Mouse (Mus musculus) left cerebral cortex, adult 8-10 months (tissue): ENCODE results near the gene Il15ra. TPM values are rescaled to one million over a fixed set of nuclear protein-coding genes. Genes with fewer than 3 reads are reported as not detected.

ENCODE experiments used
- DNase-seq, 2 experiments: peaks; one replicate each; pipeline ENCODE4 v3.0.0; 2022; ENCODE audit warnings: low spot score in 2 of 2
- total RNA-seq, 4 experiments: library from RNA; stranded (reverse); gene quantifications; 2 replicates each; pipeline ENCODE4 v1.2.4; 2022

The Il15ra gene
- total RNA-seq, 4 experiments from 2014 or later, result 8.3 to 13.7 (median 11.3) TPM

DNA sequence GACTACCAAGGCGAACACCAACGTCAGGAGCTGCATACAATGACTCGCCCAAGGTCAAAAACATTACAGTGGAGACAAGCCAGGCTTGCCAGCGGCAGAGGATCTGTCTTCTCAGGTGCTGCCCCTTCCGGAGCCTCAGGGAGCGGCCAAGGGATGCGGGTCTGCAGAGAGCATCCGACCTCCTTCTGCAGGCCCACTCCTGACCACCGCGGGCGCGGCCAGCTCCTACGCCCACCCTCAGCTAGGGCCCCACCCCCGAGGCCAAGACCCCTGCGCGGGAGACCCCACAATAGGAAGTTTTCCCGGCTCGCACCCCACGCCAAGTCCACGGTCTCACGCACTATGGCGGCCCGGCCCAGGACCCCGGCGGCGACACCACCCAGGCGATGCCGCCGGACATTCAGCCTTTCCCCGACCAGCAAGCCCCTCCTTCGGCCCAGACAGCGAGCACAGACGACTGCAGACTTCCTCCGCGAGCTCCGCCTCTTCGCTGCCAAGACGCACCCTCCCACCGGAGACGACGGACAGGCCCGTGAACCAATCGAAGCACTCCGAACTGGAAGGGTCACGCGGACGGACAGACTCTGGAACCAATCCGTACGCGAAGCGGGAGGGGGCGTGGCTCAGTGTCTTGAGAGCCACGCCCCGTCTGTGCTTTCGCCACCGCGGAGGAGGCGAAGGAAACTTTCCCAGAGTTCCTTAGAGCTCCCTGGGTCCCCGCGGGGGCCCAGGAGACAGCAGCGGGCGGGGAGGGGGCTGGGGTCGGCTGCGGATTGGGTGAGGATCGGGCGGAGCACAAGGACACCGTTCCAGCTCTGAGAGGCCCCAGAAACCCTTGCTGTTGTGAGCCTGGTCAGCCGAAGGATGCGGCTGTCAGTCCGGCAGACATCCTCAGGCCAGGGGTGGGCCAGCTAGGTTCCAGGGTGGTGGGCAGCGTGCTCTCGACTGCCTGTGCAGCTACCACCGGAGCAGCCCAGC is 72.3 kb downstream of the Il15ra start, which contains the start of the genes Fbh1 and Ankrd16:
Gene Fbh1 (minus strand): TSS at position 492 of the 978 bp plus-strand sequence.
Gene Ankrd16 (plus strand): TSS at position 786 of the 978 bp plus-strand sequence.
- peak; percentile 99 to 100 for DNase-seq

DNA sequence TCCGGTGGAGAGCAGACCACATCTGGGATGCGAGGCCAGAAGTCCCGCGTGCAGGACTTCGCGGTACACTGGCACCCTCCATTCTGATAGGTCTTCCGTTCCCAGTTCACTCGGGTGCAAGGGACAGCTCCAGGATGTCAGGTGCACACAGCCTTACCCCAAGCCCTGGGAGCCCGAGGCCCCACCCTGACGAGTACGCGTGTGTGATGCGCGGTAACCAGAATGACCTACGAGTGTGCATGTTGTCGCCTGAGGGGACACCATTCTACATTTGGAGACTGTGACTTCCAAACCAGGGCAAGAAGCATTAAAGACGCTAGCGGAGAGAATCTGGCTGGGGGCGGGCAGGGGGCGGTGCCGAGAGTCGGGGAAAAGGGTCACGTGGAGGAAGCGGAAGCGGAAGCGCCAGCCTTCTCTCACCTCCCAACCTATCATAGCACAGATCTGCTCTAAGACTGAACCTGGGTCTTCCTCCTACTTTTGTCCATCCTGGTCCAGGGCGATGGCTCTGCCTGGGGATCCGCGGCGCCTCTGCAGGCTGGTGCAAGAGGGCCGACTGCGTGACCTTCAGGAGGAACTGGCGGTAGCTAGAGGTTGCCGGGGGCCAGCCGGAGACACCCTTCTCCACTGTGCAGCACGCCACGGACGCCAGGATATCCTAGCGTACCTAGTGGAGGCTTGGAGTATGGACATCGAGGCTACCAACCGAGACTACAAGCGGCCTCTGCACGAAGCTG is 73.2 kb downstream of the Il15ra start:
- DNase-seq, result peak; percentile 70 to 77

Other genes with a start within 250 kb of the Il15ra start
- 10 to 100 TPM; 28.1 to 40.4 (median 30.9) TPM for gene Pfkfb3, start 151.2 kb upstream of the Il15ra start, total RNA-seq
- gene Rbm17, start 101.1 kb upstream of the Il15ra start, total RNA-seq, result 10 to 100 TPM; 80.0 to 96.6 (median 86.5) TPM
- not detected for gene Gm17490, start 79.0 kb upstream of the Il15ra start, total RNA-seq
- under 1 TPM in 3 of 4 experiments, not detected in 1; 0.11 to 0.26 (median 0.18) TPM for gene Il2ra, start 62.5 kb upstream of the Il15ra start, total RNA-seq
- 100 to 1,000 TPM in 3 of 4 experiments, 10 to 100 TPM in 1; 98.2 to 122 (median 107) TPM for gene Fbh1, start 72.3 kb downstream of the Il15ra start, total RNA-seq
- 10 to 100 TPM; 59.7 to 75.5 (median 63.2) TPM for gene Ankrd16, start 72.6 kb downstream of the Il15ra start, total RNA-seq